Mouse (Mus musculus): ENCODE results near the gene Tedc1.

The Tedc1 gene

GRCm38 (mm10) chr12:113138901-113139864 is 17.0 kb upstream of the Tedc1 start:
- DNase-seq (ENCODE audit: low spot score in 2 of 2) = no peak

GRCm38 (mm10) chr12:113139908-113140615 is 16.2 kb upstream of the Tedc1 start, which contains the start of gene Crip2:
TSS of gene Crip2 (plus strand) at chr12:113140236.
- DNase-seq (ENCODE audit: low spot score in 2 of 2) = peak; percentile 82 to 89

GRCm38 (mm10) chr12:113140616-113141411 is 15.4 kb upstream of the Tedc1 start:
- peak in 1 of 2 experiments; percentile 56 for DNase-seq (ENCODE audit: low spot score in 2 of 2)

- no peak for DNase-seq (ENCODE audit: low spot score in 2 of 2)
Measured at GRCm38 (mm10) chr12:113141531-113141973, 14.7 kb upstream of the Tedc1 start.

GRCm38 (mm10) chr12:113142021-113142975 is 13.9 kb upstream of the Tedc1 start:
- DNase-seq (ENCODE audit: low spot score in 2 of 2) = no peak

GRCm38 (mm10) chr12:113143164-113143563 is 13.1 kb upstream of the Tedc1 start:
- DNase-seq (ENCODE audit: low spot score in 2 of 2) = no peak

GRCm38 (mm10) chr12:113144001-113144756 is 12.0 kb upstream of the Tedc1 start:
- DNase-seq (ENCODE audit: low spot score in 2 of 2) = peak in 1 of 2 experiments; percentile 44

GRCm38 (mm10) chr12:113144886-113145285 is 11.3 kb upstream of the Tedc1 start:
- no peak for DNase-seq (ENCODE audit: low spot score in 2 of 2)

GRCm38 (mm10) chr12:113145591-113145990 is 10.6 kb upstream of the Tedc1 start:
- DNase-seq (ENCODE audit: low spot score in 2 of 2) = no peak

- peak; percentile 90 to 96 for DNase-seq (ENCODE audit: low spot score in 2 of 2)
Measured at GRCm38 (mm10) chr12:113146112-113147057, 9.8 kb upstream of the Tedc1 start, which contains the start of gene Crip1. TSS of gene Crip1 (plus strand) at chr12:113146316.

- no peak for DNase-seq (ENCODE audit: low spot score in 2 of 2)
Measured at GRCm38 (mm10) chr12:113147481-113147880, 8.7 kb upstream of the Tedc1 start.

- peak; percentile 76 to 84 for DNase-seq (ENCODE audit: low spot score in 2 of 2)
Measured at GRCm38 (mm10) chr12:113148381-113149035, 7.7 kb upstream of the Tedc1 start.

GRCm38 (mm10) chr12:113149341-113149740 is 6.9 kb upstream of the Tedc1 start:
- no peak for DNase-seq (ENCODE audit: low spot score in 2 of 2)

- no peak for DNase-seq (ENCODE audit: low spot score in 2 of 2)
Measured at GRCm38 (mm10) chr12:113149896-113150295, 6.3 kb upstream of the Tedc1 start.

GRCm38 (mm10) chr12:113150591-113150990 is 5.6 kb upstream of the Tedc1 start:
- DNase-seq (ENCODE audit: low spot score in 2 of 2) = no peak

- DNase-seq (ENCODE audit: low spot score in 2 of 2) = no peak
Measured at GRCm38 (mm10) chr12:113151046-113151445, 5.2 kb upstream of the Tedc1 start.

GRCm38 (mm10) chr12:113151661-113152271 is 4.5 kb upstream of the Tedc1 start:
- DNase-seq (ENCODE audit: low spot score in 2 of 2) = peak in 1 of 2 experiments; percentile 60

Data from spleen, postnatal 4 days (tissue).